Mouse (Mus musculus) gonadal fat pad, adult 2 months (tissue): ENCODE data around the gene Ndufs1. TPM values are rescaled to one million over a fixed set of nuclear protein-coding genes. Genes with fewer than 3 reads are reported as not detected.
"Not testable (repeated sequence)": the region's sequence is repeated elsewhere in the genome, so short reads cannot be mapped to it uniquely, and the experiment has no call there.

Source experiments
- DNase-seq: peaks from one replicate; pipeline ENCODE4 v3.0.0-alpha.2; 2012; ENCODE audit warnings: low read depth
- polyA plus RNA-seq: library from polyadenylated mRNA; depleted of rRNA; stranded (reverse); fragments of >200 nt; gene quantifications from 2 replicates; pipeline ENCODE4 v1.2.3, GENCODE M21; 2012; rRNA removed

The Ndufs1 gene
- 39.1 and 49.5 TPM in 2 replicates for polyA plus RNA-seq

DNA sequence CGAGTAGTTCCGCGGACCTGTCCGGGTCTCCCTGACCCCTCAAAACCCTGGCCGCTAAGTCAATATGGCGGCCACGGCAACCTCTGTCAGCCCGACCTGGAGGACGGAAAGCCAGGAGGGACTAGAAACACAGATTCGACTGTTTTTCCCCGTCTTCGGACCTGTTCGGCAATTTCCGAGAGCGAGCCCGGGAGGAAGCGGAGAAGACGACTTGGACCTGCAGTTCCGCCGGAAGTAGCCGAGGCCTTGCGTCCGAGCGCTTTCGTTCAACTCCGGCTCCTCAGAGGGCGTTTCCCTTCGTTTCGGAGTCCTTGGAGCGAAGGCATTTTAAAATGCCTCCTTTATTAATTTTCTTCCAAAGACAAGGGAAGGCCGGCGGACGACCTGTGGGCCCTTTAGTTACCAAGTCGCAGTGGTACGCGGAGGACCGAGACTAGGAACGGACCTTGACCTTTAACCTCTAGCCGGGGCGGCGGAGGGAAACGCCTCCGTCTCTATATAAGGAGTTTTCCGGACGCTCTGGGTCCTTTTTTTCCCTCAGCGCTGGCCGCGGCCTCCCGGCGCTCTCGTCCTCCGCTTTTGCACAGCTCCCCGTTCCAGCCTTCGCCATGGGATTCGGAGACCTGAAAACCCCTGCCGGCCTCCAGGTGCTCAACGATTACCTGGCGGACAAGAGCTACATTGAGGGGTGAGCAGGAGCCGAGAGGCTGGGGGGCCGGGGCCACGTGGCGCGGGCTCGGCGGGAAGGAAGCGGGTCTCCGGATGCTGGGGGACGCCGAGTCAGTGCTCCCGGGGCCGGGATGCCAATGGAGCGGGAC is at the start of gene Ndufs1, which contains the start of gene Eef1b2:
Gene Ndufs1, minus strand, starts transcription at position 230 of the 818 bp plus-strand sequence.
Gene Eef1b2, plus strand, starts transcription at position 222 of the 818 bp plus-strand sequence.
- DNase-seq: peak; percentile 77

DNA sequence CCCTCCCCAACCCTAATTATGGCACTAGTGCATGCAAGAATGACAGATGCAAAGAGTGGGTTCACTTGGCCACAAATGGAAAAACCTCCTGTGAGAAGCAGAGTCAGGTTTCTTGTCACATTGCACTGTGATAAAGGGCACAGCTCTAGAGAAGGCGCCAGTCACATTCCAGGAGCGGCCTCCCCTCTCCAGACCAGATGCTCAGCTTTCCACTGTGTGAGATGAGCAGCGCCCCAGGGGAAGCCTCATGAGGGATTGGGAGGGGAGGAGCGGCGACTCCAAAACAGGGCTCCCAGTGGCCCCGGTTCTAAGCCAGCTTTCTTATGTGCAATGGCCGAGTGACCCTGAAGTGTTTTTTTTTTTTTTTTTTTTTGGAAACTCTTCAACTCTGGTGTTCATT is 49.3 kb upstream of the Ndufs1 start:
- no peak for DNase-seq

DNA sequence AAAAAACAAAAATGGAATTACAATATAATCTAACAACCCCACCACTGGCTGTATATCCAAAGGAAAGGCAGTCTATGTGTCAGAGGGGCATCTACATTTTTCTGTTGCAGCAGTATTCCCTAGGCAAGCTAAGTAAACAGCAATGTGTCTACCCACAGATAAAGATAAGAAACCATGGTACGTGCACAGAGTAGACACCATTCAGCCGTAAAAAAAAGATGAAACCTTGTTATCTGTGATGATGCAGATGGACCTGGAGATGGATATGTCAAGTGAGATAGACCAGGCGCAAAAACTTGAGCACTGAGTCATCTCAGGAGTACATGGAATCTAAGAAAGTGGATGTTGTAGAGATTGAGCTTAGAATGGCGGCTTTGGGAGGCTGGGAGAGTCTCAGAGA is 48.4 kb upstream of the Ndufs1 start:
- no peak for DNase-seq

DNA sequence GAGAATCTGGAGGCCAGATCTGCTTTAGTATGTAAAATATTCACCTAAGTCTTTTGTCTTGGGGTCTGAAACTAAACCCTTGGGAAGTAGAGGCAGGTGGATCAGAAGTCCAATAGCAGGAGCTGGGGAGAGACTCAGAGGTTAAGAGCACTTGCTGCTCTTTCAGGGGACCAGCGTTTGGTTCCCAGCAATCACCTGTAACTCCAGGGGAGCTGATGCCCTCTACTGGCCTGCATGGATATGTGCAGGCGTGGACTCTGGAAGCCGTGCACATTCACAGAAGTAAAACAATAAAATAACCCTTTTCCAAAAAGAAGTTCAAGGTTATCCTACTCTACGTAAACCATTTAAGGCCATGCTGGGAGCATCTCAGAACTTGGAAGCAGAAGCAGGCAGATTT is 42.6 kb upstream of the Ndufs1 start:
- DNase-seq: no peak

DNA sequence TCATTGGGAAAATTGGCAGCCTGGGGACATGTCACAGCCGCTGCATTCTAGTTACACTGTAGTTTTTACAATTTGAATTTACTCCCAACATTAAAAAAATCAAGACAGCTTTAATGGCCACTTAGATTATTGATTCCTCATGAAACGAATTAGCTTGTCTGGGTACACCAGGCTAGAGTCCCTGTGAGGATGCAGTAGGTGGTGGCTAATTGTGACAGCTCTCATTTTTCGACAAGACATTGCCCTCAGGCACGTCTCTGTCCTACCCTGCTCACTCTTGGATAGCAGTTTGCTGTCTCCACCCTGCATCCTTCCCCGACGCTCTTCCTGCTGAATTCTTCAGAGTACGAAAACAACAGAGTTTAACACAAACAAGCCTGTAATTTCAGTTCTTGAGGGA is 38.0 kb upstream of the Ndufs1 start:
- no peak for DNase-seq

DNA sequence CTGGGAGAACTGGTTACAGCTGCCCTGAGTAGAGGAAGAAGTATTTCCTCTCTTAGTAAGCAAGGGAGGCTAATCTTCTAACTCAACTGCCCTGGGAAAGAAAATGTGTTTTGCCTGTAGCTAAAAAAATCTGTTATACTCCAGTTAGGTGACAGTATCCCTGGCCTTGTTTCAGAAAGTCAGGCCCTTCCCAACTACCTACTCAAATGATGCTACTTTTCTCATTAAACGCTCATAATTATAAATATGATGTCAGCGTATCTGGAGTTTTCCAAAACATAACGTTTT is 37.6 kb upstream of the Ndufs1 start, which contains the start of gene Gpr1:
Gene Gpr1, minus strand, starts transcription at position 273 of the 288 bp plus-strand sequence.
- DNase-seq: no peak

DNA sequence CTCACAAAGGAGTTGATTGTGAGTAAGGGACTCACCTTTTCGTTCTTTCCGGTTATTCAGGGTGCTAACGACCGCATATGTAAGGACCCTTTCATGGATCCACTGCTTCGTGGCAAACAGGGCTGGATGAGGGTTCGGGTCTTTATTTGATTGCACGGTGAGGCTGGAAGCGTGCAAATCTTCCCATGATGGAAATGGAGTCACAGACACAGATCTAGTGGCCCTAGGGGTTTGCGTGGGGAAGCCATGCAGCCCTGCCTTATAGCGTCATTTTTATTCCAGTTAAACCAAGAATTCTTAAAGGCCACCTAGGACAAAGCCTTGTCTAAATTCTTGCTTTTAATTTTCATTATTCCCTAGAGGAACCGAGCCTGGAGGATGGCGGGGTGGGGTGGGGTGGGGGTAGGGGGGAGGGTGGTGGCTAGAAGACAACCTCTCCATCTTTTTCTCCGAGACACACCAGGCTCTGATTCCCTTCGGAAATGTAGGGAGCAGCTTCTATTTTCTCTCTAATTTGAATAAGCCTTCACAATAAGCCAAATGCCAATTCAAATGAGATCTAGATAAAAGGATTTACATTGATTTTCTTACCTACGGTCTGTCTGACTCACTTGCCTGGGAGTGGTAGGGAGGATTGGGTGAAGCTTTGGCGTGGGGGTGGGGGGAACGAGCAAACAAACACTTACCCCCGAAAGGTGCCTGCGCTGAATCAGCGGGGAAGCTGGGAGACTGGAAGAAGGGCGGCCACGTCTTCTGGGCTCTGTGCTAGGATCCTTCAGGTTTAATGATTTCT is 37.0 kb upstream of the Ndufs1 start:
- no peak for DNase-seq

DNA sequence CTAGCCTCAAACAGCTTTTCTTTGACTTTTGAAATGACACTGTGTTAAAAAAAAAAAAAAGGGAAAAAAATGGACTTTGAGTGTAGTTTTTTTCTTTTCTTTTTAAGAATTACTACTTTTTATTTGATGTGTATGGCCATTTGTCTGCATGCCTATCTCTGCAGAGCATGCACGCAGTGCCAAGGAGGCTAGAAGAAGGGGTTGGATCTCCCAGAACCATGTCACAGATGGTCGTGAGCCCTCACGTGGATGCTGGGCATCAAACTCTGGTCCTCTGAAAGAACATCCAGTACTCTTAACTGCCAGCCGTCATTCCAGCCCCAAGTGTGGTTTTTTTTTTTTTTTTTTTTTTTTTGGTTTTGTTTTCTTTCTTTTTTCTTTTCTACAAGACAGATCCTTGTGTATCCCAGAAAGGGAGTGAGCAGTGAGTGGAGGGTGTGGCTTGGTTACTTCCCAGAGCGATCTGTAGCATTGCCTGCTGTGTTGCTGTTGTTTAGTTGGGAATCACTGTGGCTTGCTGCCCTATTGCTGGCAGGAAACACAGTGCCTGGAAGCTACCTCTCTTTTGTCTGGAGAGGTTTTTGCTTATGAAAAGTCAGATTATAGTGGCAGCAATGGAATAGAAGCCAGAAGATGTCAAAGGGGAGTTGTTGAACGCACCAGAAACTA is 33.4 kb upstream of the Ndufs1 start:
- no peak for DNase-seq

DNA sequence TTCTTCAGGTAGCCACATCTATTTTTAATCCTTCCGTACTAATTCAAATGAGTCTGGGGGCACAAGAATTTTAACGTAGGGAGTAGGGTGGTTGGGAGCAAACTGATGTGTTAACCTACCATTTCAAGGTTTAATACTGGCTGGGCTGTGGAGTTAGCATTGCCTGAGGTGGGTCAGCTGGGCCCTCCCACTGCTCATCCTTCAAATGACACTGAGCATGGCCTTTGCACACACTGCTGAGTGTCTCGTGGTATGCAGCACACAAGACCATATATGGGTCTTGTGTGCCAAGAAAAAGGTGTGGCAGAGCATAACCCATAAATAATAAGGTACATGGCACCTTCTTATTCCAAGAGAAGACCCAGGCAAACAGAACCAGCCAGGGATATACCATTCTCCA is 31.0 kb upstream of the Ndufs1 start:
- no peak for DNase-seq

DNA sequence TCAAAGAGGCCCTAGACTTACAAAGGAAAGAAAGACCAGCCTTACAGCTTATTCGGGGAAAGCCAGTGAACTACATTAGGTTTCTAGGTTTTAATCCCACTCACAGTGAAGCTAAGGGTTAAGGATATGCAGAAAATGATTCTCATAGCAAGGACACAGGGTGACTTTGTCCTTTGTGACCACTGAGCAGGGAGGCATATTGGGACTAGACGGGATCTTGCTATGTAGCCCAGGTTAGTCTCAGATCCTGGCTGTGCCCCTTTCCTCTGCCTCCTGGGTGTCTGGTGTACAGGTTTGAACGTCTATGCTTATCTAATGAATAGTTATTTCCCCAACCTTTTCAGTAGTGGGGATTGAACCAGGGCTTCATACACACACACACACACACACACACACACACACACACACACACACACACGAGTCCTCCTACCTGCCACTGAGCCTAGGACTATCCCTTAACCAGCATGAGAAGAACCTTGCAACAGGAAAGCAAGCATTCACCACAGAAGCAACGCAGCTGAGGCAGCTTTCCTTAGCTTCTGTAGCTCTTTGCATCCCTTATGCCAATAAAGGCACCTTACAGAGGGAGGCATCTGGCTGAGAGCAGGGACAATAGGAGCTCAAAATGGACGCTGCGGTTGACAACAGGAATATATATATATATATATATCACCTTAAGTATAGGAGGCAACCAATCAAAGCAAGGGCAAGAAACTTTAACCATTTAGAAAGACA is 28.2 kb upstream of the Ndufs1 start:
- DNase-seq: no peak

DNA sequence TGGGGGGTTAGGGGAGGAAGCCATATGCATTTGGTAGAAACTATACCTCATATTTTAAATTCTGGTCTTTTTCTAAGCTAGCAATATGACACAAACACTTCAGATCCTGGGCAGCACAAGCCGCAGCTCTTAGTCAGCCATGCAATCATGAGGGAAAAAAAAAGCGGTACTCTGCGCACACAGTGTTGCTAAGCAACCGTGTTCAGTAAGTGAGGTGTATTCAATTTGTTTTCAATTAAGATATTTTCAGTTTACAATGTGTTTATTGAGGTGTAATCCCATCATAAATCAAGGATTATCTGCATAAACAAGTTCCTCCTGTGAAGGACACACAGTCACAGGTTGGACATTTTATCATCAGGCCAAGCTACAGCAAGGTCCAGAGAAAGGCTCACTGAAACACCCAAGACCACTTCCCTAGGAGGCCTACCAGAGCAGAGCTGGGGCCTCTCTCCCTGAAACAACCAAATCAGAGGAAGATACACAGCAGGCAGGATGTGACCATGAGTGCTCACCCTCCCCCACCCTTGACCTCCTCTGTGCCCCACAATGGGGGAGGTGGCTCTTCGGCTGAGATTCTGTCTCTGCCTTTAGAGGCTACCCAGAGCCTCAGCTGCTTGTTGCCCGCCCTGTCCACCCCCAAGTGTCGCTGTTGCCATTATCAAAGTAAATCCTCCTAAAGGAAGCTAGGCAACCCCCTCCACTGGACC is 27.5 kb upstream of the Ndufs1 start:
- no peak for DNase-seq

DNA sequence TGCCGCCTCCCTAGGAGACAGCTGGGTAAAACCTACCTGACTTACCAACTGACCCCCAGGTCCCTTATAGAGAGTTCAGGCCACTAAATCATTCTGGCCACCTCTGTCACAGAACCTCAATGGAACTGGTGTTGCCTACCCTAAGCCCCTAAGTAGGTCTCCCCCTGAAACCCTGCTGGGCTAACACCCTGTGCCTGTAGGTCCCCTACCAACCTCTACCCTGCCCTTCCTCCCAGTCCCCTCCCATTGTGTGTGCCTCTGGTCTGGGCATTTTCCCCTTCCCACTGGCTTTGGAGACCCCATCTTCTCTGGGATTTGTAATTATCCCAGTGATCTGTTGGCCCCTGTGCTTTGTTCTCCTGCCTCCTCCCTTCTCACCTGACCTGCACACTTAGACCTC is 26.8 kb upstream of the Ndufs1 start:
- DNase-seq: no peak

DNA sequence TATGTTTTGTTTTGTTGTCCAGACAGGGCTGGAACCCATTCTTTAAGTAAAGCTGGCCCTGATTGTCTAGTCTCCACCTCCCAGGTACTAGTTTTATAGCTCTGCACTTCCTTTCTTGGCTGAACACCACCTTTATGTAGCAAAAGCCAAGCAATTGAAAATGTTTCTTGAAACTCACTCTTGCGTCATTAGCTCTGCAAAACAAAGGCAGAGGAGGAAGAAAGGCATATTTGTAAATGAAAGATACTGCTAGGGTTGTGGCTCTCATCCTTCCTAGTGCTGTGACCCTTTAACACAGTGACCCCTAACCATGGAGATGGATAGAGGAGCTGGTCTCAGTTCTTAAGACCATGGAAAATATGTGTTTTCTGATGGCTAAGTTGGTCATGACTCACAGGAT is 25.0 kb upstream of the Ndufs1 start:
- DNase-seq: no peak

DNA sequence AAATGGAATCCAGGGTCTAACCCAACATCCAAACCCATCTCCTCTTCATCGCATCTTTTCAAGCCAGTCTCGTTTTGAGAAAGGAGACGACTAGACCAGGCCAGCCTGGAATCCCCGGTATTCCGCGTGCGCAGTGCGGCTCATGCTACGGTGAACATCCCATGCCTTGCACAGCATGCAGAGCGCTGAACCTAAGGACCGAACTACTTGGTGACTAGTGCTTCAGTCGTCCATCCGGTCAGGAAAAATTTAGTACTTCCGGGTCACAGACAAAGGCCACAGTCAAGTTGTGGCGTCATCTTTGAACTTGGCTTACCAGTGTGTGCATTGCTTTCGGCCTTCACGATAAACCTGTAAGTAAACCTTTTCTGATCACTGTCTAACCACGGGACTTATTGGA is 23.7 kb upstream of the Ndufs1 start:
- no peak for DNase-seq

DNA sequence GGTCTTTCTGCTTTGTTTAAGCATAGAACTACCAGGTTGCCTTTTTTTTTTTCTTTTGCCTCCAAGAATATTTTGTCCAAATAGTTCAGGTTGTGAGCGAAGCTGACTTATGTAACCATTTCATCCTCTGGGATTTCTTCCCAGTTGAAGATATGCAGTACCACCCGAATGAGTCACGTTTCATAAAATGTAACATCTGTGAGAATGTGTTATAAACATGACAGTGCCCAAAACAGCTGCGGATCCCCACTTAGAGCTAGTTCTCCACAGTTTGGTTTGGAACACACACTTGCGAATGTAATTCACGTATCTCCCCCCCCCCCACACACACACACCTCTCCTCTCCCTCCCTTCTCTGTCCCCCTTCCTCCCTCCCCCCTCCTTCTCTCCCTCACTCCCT is 22.8 kb upstream of the Ndufs1 start:
- DNase-seq: no peak

DNA sequence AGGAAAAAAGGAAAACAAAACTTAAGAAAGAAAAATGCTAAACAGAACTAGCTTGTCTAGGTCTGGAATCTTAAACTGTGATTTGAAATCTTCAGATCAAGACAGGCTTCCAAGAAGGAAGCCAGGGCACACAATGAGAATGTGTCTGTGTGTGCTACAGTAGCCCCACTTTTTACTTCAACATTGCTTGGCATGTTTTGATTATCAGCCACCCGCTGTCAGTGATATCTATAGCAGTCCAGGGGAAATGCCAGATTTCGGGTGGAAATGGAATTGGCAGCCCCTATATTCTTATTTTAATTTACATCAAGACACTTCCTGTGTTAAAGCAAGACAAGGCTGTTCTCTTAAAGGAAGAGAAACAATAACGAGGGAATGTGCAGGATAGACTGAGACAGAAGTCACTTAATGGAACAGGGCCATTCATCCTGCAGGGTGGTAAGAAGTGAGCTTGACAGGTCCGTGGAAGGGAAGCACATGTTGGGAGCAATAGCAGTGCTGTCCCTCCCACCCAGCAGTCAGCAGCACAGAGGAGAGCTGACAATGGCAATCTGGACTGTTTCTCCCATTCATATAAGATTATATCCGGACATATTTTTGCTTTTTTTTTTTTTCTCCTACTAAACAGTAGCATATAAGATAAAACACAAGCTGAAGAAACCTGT is 19.3 kb upstream of the Ndufs1 start:
- DNase-seq: no peak

DNA sequence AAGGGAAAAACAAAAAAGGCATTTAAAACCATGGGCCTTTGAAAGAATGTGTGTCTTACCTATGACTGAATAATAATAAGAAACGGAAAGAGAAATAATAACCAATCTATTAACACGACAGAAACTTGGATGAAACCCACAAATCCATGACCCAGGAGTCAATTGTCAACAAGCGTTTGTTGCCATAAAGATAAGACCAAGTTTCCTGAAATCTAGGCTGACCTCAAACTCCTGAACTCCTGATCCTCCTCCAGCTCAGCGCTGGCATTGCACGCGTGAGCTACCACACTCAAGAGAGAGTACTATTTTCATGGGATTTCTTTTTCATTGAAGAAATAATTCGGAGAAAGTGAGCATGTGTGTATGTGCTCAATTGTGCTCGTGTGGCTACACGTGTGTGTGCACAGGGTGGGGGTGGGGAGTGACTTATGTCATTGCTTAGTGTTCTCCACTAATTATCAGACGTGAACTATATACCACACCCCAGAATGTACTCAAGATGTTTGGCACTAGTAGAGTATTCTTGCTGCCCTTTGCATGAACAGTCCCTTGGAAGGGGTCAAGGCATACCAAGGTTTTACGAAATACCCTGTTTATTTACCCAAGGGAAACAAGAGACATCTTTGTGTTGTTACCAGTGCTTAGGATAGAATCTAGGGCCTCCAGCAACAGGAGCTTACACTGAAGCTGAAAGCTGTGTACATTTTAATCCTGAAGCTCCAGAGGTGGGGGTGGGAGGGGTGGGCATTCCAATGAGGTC is 15.9 kb upstream of the Ndufs1 start:
- no peak for DNase-seq

DNA sequence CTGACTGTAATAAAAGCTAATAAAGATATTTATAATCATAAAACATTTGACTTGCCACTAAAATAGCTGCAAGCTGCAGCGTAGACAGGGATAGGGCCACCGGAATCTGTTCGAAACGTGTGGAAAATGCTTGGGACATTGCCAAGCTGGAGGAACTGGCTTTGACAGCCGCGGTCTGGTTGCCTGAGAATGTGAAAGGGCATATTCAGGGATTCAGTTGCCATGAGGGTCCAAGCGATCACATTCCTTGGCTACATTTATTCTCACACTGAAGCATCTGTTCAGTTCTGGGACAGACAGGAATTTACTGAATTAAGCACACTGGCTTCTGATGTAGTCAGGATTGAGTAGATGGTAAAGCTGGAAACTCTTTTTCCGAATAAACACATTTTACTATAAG is 14.2 kb upstream of the Ndufs1 start:
- no peak for DNase-seq

DNA sequence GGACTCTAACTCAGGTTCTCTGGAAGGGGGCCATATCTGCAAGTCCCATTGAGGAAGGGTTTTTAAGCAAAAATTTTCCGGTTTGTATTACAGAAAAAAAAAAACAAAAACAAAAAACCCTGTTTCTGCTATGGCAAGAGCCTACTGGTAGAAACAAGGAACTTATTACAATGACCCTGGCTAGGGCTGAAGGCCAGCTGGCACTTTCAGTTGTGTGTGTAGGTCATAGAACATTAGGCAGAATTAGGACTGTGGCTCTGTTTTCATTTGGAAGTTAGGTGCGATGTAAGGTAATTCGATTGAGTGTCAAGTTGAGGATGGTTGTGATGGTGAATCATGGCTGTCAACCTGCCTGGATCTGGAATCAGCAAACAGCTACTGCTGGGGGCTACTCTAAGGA is 11.9 kb upstream of the Ndufs1 start:
- no peak for DNase-seq

DNA sequence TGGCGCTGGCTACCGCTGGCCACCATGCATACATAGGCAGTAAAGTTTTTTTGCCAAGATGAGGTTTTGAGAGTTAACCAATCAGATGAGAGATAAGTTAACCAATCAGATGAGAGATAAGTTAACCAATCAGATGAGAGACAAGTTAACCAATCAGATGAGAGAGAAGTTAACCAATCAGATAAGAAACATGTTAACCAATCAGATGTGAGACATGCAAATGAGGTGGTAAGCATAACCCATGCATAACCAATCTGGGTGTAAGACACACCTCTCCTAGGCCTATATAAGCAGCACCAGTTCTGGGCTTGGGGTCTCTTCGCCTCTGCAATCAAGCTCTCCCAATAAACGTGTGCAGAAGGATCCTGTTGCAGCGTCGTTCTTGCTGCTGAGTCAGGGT is 8.8 kb upstream of the Ndufs1 start:
- not testable (repeated sequence) for DNase-seq
